Mouse (Mus musculus) CH12.LX (cell line): ENCODE measurements around the gene Slc38a3.

Experiments used
- CHD2 ChIP-seq: IDR thresholded peaks from 2 replicates; pipeline ENCODE4 v1.6.1; 2011; ENCODE audit warnings: low read length, improper control_type of control experiment
- CTCF ChIP-seq, 2 experiments: IDR thresholded peaks in 1 of 2; conservative IDR thresholded peaks in 1 of 2; 2 replicates each; pipeline ENCODE4 v1.5.1; 2011 to 2012; ENCODE audit warnings: low read depth in 2 of 2, low read length in 2 of 2, improper control_type of control experiment in 1 of 2, inconsistent platforms in 1 of 2, mild to moderate bottlenecking in 1 of 2, moderate library complexity in 1 of 2
- E2F4 ChIP-seq: IDR thresholded peaks from 2 replicates; pipeline ENCODE4 v1.6.1; 2011; ENCODE audit warnings: low read depth, low read length, improper control_type of control experiment; ENCODE audit not compliant: insufficient replicate concordance
- EP300 ChIP-seq: IDR thresholded peaks from 2 replicates; pipeline ENCODE4 v1.6.1; 2011; ENCODE audit warnings: low read length, improper control_type of control experiment
- HCFC1 ChIP-seq: IDR thresholded peaks from 2 replicates; pipeline ENCODE4 v1.6.1; 2012; ENCODE audit warnings: low read depth, mild to moderate bottlenecking, inconsistent platforms, low read length, improper control_type of control experiment
- JUND ChIP-seq: conservative IDR thresholded peaks from 2 replicates; pipeline ENCODE4 v1.6.1; 2011; ENCODE audit warnings: low read depth, low read length, improper control_type of control experiment
- MAFK ChIP-seq: IDR thresholded peaks from 2 replicates; pipeline ENCODE4 v1.6.1; 2011; ENCODE audit warnings: low read length, improper control_type of control experiment; ENCODE audit not compliant: insufficient replicate concordance
- MAX ChIP-seq: IDR thresholded peaks from 2 replicates; pipeline ENCODE4 v1.6.1; 2011; ENCODE audit warnings: low read length, improper control_type of control experiment
- MAZ ChIP-seq: IDR thresholded peaks from 2 replicates; pipeline ENCODE4 v1.6.1; 2012; ENCODE audit warnings: low read depth, mild to moderate bottlenecking, inconsistent platforms, low read length, improper control_type of control experiment, moderate library complexity
- MYC ChIP-seq: IDR thresholded peaks from 2 replicates; pipeline ENCODE4 v1.6.1; 2011; ENCODE audit warnings: low read depth, mild to moderate bottlenecking, improper control_type of control experiment, low read length
- POLR2A ChIP-seq: IDR thresholded peaks from 2 replicates; pipeline ENCODE4 v1.6.1; 2011; ENCODE audit warnings: low read depth, mild to moderate bottlenecking, improper control_type of control experiment, low read length
- USF2 ChIP-seq: conservative IDR thresholded peaks from 2 replicates; pipeline ENCODE4 v1.6.1; 2011; ENCODE audit warnings: low read depth, low read length, improper control_type of control experiment

DNA sequence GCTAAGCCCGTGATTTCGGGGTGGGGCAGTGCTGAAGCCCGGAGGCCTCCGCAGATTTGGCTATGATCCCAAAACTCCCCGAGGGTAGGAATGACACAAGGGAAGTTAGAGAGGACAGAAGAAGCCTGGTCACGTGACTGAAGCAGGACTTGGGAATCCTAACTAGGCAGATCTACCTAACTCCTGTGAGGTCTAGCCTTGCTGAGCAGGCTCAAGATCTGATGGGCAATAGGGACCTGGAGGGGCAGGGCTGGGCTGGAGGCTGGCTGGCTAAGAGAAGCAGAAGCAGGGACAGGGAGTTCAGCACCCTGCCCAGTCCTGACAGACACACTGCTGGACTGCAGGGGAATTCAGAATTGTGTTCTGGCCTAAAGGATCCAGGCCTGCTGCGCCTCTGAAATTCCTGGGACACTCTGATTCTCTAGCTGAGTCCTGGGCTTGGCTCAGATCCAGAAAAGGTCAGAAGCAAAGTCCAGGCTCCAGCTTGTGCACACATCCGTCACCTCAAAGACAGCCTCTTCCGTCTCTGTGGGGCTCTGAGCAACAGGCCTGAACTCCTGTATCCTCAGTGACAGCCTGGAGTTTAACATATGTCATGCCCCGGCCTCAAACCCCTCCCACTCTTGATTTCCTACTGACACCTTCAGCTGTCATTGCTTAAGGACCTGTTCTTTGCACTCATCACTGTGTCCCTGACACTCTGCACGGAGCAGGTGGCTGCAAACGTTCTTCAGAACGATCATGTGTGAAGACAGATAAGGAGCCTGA is 50.4 kb downstream of the Slc38a3 start:
- TF ChIP-seq CTCF (conservative IDR thresholded peaks at IDR 0.05 in 1 of 2, IDR thresholded peaks at IDR 0.05 in 1 of 2; ENCODE audit: low read depth in 2 of 2, low read length in 2 of 2) (no peak), EP300 (no peak), MAZ (no peak), MYC (no peak), MAX (no peak), E2F4 (no peak), USF2 (no peak), HCFC1 (no peak), POLR2A (no peak), JUND (no peak), MAFK (no peak), CHD2 (no peak)
